Mouse (Mus musculus): ENCODE measurements around the gene Pigs. TPM values are rescaled to one million over a fixed set of nuclear protein-coding genes. Genes with fewer than 3 reads are reported as not detected.

Pigs gene
- polyA plus RNA-seq (2014; fragmentation: Nextera tagmentation; extraction: Ambion mirVana), result 69.6 and 70.3 TPM in 2 replicates

DNA sequence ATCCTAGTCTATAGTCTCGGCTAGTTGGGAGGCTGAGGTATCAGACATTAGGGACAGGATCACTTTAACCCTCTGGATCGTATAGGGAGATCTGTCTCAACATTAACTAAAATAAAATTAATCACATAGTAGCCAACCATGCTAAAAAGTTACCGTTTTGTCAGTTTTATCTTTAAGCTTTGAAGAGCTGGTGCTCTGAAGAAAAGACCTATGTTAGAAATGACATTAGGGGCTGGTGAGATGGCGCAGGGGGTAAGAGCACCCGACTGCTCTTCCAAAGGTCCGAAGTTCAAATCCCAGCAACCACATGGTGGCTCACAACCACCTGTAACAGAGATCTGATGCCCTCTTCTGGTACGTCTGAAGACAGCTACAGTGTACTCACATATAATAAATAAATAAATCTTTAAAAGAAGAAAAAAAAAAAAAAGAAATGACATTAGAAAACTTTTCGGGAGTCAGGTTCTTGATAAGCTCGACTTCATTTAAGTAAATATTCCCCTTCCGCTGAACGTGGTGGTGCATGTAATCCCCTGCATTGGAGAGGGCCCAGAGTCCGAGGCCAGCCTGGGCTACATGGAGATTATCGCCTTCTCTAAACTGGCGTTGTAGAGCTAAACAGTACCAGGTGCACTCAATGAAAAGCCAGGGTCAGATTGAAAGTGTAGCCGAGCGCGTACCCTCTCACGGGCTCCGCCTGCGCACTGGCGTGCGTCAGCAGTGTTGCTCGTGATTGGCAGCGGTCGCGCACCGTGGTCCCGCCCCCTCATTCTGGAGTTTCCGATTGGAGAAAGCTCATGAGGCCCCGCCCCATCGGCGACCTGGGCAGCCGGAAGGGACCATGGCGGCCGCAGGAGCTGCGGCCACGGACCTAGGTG lies at the start of gene Pigs:
Pigs (plus strand) TSS at position 782 of the 878 bp plus-strand sequence.
- Histone ChIP-seq H3K4me1 (replicated peaks; ENCODE audit: control insufficient read depth, insufficient read depth, low read length) (peaks cover 3% of the 10 kb centered on the region; the same call in 1 of the 2 replicates), H3K36me3 (ENCODE audit: control insufficient read depth, insufficient read depth, low read length) (peaks cover 2% of the 10 kb centered on the region; the same call in 1 of the 2 replicates), H3K4me3 (ENCODE audit: low read depth, low read length) (peak within 1 kb of the TSS; percentile 85), H3K9me3 (ENCODE audit: control insufficient read depth, low read length) (no peaks in the 10 kb centered on the region), H3K9ac (ENCODE audit: low read length) (peak within 1 kb of the TSS; percentile 80), H3K27ac (ENCODE audit: low read depth, low read length) (no peak within 1 kb of the TSS), H3K4me2 (ENCODE audit: low read depth, low read length, severe bottlenecking) (peak within 1 kb of the TSS; percentile 90), H3K27me3 (ENCODE audit: control insufficient read depth, insufficient read depth, low read length) (no peaks in the 10 kb centered on the region)
- ATAC-seq (replicated peaks; ENCODE audit: low FRiP score) (peak; percentile 95), DNase-seq (ENCODE audit: low spot score) (peak; percentile 98)
- 15% methylated on average over 37 of the region's 37 CpGs for WGBS

DNA sequence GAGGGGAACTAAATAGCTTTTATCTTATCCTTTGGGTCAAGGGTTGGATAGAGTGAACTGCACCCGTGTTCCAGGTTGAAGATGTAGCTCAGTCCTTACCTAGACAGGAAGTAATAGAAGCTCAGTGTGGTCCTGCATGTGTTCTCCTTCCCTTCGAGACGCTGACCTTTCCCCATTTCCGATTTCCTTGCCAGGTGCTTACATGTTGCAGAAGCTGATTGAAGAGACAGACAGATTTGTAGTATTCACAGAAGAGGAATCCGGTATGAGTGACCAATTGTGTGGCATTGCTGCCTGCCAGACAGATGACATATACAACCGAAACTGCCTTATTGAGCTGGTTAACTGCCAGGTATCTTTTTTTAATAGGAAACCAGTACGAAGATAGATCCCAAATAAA lies 49.4 kb upstream of the Pigs start:
- DNase-seq (ENCODE audit: low spot score), result no peak
- Histone ChIP-seq H3K4me1 (replicated peaks; ENCODE audit: control insufficient read depth, insufficient read depth, low read length) (no peaks in the 10 kb centered on the region), H3K27ac (ENCODE audit: low read depth, low read length) (no peak overlapping the region), H3K27me3 (ENCODE audit: control insufficient read depth, insufficient read depth, low read length) (no peaks in the 10 kb centered on the region), H3K4me2 (ENCODE audit: low read depth, low read length, severe bottlenecking) (no peak overlapping the region), H3K9ac (ENCODE audit: low read length) (no peak overlapping the region), H3K36me3 (ENCODE audit: control insufficient read depth, insufficient read depth, low read length) (peaks cover 18% of the 10 kb centered on the region), H3K9me3 (ENCODE audit: control insufficient read depth, low read length) (no peaks in the 10 kb centered on the region), H3K4me3 (ENCODE audit: low read depth, low read length) (no peak overlapping the region)
- no peak for ATAC-seq (replicated peaks; ENCODE audit: low FRiP score)
- 93% methylated on average over 7 of the region's 7 CpGs for WGBS

DNA sequence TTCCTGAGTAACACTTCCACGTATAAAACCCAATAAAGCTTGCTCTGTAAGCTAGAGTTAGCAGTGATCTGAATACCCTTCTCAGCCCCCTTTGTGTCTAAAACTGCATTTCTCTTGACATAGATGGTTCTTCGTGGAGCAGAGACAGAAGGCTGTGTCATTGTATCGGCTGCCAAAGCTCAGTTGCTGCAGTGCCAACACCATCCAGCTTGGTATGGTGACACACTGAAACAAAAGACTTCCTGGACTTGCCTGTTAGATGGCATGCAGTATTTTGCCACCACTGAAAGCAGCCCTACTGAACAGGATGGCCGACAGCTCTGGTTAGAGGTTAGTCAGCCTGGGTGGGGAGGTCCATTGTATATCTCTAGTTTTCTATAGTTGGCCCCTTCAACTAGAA lies 48.6 kb upstream of the Pigs start:
- Histone ChIP-seq H3K4me2 (ENCODE audit: low read depth, low read length, severe bottlenecking) (no peak overlapping the region), H3K27ac (ENCODE audit: low read depth, low read length) (no peak overlapping the region), H3K27me3 (ENCODE audit: control insufficient read depth, insufficient read depth, low read length) (no peaks in the 10 kb centered on the region), H3K9ac (ENCODE audit: low read length) (no peak overlapping the region), H3K36me3 (ENCODE audit: control insufficient read depth, insufficient read depth, low read length) (peaks cover 21% of the 10 kb centered on the region), H3K9me3 (ENCODE audit: control insufficient read depth, low read length) (no peaks in the 10 kb centered on the region), H3K4me3 (ENCODE audit: low read depth, low read length) (no peak overlapping the region), H3K4me1 (replicated peaks; ENCODE audit: control insufficient read depth, insufficient read depth, low read length) (no peaks in the 10 kb centered on the region)
- WGBS, result 93% methylated on average over 4 of the region's 4 CpGs
- no peak for ATAC-seq (replicated peaks; ENCODE audit: low FRiP score)
- DNase-seq (ENCODE audit: low spot score), result no peak

DNA sequence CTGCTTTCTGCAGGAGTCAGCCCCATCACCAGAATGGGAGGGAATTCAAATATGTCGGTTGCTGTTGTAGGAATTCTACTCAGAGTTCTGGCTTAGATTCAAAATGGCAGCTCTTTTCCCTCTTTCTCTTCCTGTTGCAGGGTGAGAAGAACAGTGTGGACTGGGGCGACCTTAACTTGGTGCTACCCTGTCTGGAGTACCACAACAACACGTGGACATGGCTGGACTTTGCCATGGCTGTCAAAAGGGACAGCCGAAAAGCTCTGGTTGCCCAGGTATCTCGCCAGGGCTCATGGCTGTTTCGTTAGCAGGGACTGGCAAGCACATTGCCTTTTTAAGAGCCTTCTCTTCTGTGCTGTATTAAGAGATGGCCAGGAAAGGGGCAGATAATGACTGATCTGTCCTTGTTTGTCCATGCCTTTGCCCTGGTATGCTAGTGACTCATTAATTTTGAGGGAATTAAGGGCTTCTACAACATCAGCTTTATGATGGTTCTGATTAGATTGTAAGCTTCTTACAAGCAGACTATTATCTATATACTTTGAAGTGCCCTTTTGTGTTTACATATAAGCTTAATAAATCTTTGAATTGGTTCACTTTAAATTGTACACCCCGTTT lies 39.0 kb upstream of the Pigs start:
- Histone ChIP-seq H3K27ac (ENCODE audit: low read depth, low read length) (no peak overlapping the region), H3K27me3 (ENCODE audit: control insufficient read depth, insufficient read depth, low read length) (no peaks in the 10 kb centered on the region), H3K9ac (ENCODE audit: low read length) (no peak overlapping the region), H3K4me3 (ENCODE audit: low read depth, low read length) (no peak overlapping the region), H3K4me1 (replicated peaks; ENCODE audit: control insufficient read depth, insufficient read depth, low read length) (no peaks in the 10 kb centered on the region), H3K9me3 (ENCODE audit: control insufficient read depth, low read length) (no peaks in the 10 kb centered on the region), H3K4me2 (ENCODE audit: low read depth, low read length, severe bottlenecking) (no peak overlapping the region), H3K36me3 (ENCODE audit: control insufficient read depth, insufficient read depth, low read length) (peaks cover 14% of the 10 kb centered on the region; the same call in 1 of the 2 replicates)
- WGBS, result 88% methylated on average over 7 of the region's 7 CpGs
- ATAC-seq (replicated peaks; ENCODE audit: low FRiP score) (no peak), DNase-seq (ENCODE audit: low spot score) (no peak)

DNA sequence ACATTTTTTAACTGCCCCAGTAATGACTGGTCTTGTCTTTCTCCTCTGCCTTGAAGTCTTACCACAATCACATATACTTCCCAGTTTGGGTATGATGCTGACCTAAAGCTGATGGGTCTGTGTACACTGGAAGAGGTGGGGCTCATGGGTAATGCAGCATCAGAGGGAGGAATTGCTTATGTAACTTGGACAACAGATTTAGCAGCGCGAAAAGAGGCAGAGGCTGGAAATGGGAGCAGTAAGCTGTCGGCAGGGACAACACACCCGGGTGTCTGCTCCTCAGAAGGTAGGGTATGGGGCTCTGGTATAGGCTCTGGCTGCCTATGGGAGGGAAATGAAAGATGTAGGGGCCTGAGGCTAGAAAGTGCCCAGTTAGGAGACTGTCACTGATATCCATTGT lies 37.6 kb upstream of the Pigs start, which contains the start of gene BC030499:
BC030499 (plus strand) TSS at position 188 of the 400 bp plus-strand sequence.
- Histone ChIP-seq H3K4me1 (replicated peaks; ENCODE audit: control insufficient read depth, insufficient read depth, low read length) (no peaks in the 10 kb centered on the region), H3K9ac (ENCODE audit: low read length) (no peak within 1 kb of the TSS), H3K27ac (ENCODE audit: low read depth, low read length) (no peak within 1 kb of the TSS), H3K4me2 (ENCODE audit: low read depth, low read length, severe bottlenecking) (no peak within 1 kb of the TSS), H3K4me3 (ENCODE audit: low read depth, low read length) (no peak within 1 kb of the TSS), H3K27me3 (ENCODE audit: control insufficient read depth, insufficient read depth, low read length) (no peaks in the 10 kb centered on the region), H3K9me3 (ENCODE audit: control insufficient read depth, low read length) (no peaks in the 10 kb centered on the region), H3K36me3 (ENCODE audit: control insufficient read depth, insufficient read depth, low read length) (peaks cover 12% of the 10 kb centered on the region; the same call in 1 of the 2 replicates)
- ATAC-seq (replicated peaks; ENCODE audit: low FRiP score), result no peak
- DNase-seq (ENCODE audit: low spot score), result no peak
- WGBS, result 96% methylated on average over 4 of the region's 4 CpGs

DNA sequence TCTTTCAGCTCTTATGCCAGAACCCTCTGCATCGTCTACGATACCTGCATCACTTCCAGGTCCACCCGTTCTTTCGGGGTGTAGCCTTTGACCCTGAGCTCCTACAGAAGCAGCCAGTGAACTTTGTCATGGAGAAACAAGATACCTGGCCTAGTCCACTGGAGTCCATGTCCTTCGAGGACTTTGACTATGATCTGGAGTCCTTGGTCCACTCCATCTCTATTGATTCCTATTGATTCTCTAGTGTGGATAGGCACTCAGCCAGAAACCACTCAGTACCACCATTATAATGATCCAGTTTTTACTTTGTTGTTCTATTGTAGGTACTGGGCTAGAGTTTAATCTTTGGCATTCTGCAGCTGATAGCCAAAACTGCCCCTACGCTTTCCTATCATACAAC lies 33.6 kb upstream of the Pigs start:
- no peak for ATAC-seq (replicated peaks; ENCODE audit: low FRiP score)
- no peak for DNase-seq (ENCODE audit: low spot score)
- H3K4me1 ChIP-seq (replicated peaks; ENCODE audit: control insufficient read depth, insufficient read depth, low read length), result no peaks in the 10 kb centered on the region
- H3K9ac ChIP-seq (ENCODE audit: low read length), result no peak overlapping the region
- H3K9me3 ChIP-seq (ENCODE audit: control insufficient read depth, low read length), result no peaks in the 10 kb centered on the region
- H3K4me3 ChIP-seq (ENCODE audit: low read depth, low read length), result no peak overlapping the region
- H3K36me3 ChIP-seq (ENCODE audit: control insufficient read depth, insufficient read depth, low read length), result no peaks in the 10 kb centered on the region; the same call in 1 of the 2 replicates
- H3K4me2 ChIP-seq (ENCODE audit: low read depth, low read length, severe bottlenecking), result no peak overlapping the region
- 90% methylated on average over 6 of the region's 6 CpGs for WGBS
- no peaks in the 10 kb centered on the region for H3K27me3 ChIP-seq (ENCODE audit: control insufficient read depth, insufficient read depth, low read length)
- H3K27ac ChIP-seq (ENCODE audit: low read depth, low read length), result no peak overlapping the region

DNA sequence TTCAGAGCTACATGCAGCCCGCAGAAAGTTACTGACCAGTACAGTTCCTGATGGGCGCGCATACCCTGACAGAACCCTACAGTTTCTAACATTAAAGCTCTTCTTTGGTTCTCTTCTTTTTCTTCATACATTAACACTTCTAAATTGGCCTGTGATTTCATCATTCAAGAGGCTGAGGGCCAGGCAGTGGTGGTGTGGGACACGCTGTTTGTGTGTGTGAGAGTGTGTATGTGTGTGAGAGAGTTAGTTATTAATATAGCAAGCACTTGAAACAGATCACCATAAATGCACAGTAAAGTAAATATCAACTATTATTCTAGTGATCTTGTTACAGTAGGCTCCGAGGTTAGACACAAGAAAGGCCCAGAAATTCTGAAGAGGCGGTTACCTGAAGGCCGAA lies 27.3 kb upstream of the Pigs start:
- 74% methylated on average over 7 of the region's 7 CpGs for WGBS
- DNase-seq (ENCODE audit: low spot score), result no peak
- no peak overlapping the region; the same call in 1 of the 2 replicates for H3K27ac ChIP-seq (ENCODE audit: low read depth, low read length)

DNA sequence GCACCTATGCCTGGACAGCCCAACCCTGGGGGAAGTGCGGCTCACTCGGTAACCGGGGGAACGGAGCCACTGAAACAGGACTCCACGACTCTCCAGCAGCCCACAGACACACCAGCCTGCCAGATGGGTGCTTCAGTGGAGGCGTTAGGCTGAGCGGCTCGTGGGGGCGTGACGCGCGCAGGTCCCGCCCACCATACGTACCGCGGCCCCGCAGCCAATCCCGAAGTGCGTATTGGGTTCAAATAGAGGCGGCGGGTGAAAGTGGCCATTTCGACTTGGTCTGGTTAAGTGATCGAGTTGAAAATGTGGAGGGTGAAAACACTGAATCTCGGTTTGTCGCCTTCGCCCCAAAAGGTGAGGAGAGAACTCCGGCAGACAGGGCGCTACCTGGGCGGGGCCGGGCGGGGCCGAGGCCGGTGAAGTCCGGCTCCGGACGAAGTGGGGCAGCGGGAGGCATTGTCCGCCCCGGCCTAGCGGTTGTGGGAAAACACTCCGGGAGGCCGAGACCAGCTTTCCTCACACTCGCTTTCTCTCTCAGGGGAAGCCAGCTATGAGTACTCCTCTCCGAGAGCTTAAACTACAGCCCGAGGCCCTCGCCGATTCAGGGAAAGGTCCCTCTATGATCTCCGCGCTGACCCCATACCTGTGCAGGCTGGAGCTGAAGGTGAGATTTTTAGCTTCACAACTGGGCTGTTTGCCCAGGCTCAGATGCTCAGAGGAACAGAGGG lies 26.7 kb upstream of the Pigs start, which contains the start of gene Spag5:
Spag5 (plus strand) TSS at position 173 of the 728 bp plus-strand sequence.
- DNase-seq (ENCODE audit: low spot score), result peak; percentile 94
- peak within 1 kb of the TSS; percentile 59 for H3K4me2 ChIP-seq (ENCODE audit: low read depth, low read length, severe bottlenecking)
- peak within 1 kb of the TSS; percentile 37 for H3K27ac ChIP-seq (ENCODE audit: low read depth, low read length)
- H3K4me3 ChIP-seq (ENCODE audit: low read depth, low read length), result peak within 1 kb of the TSS; percentile 66
- under 1% methylated on average over 49 of the region's 49 CpGs for WGBS
- no peaks in the 10 kb centered on the region for H3K9me3 ChIP-seq (ENCODE audit: control insufficient read depth, low read length)
- peaks cover 5% of the 10 kb centered on the region for H3K4me1 ChIP-seq (replicated peaks; ENCODE audit: control insufficient read depth, insufficient read depth, low read length)
- peak; percentile 99 for ATAC-seq (replicated peaks; ENCODE audit: low FRiP score)
- H3K9ac ChIP-seq (ENCODE audit: low read length), result peak within 1 kb of the TSS; percentile 74
- H3K36me3 ChIP-seq (ENCODE audit: control insufficient read depth, insufficient read depth, low read length), result peaks cover 5% of the 10 kb centered on the region; the same call in 1 of the 2 replicates
- no peaks in the 10 kb centered on the region for H3K27me3 ChIP-seq (ENCODE audit: control insufficient read depth, insufficient read depth, low read length)

More for the DNA sequence above, 27.3 kb upstream of the Pigs start:
- Histone ChIP-seq H3K27me3 (ENCODE audit: control insufficient read depth, insufficient read depth, low read length) (no peaks in the 10 kb centered on the region), H3K4me2 (ENCODE audit: low read depth, low read length, severe bottlenecking) (peak overlapping the region; percentile 59), H3K9me3 (ENCODE audit: control insufficient read depth, low read length) (no peaks in the 10 kb centered on the region), H3K36me3 (ENCODE audit: control insufficient read depth, insufficient read depth, low read length) (peaks cover 5% of the 10 kb centered on the region; the same call in 1 of the 2 replicates), H3K9ac (ENCODE audit: low read length) (peak overlapping the region; percentile 74), H3K4me3 (ENCODE audit: low read depth, low read length) (peak overlapping the region; percentile 66), H3K4me1 (replicated peaks; ENCODE audit: control insufficient read depth, insufficient read depth, low read length) (peaks cover 5% of the 10 kb centered on the region)
- peak; percentile 18; the same call in 1 of the 2 replicates for ATAC-seq (replicated peaks; ENCODE audit: low FRiP score)
